Mouse (Mus musculus) stomach, postnatal 0 days (tissue): Measurements from ENCODE around the gene Gm19426. TPM values are rescaled to one million over a fixed set of nuclear protein-coding genes. Genes with fewer than 3 reads are reported as not detected.

ENCODE experiments used
- ATAC-seq: fragments of 200-750 bp; cut with Nextera tagmentation; 2 replicates; pipeline ENCODE4 v1.8.0; 2017; ENCODE audit not compliant: low FRiP score, low TSS enrichment
- DNase-seq: peaks from one replicate; pipeline ENCODE4 v3.0.0-alpha.2; 2016; ENCODE audit warnings: low spot score
- H3K27ac ChIP-seq: fragments of 300-500 bp; sonication (generic); replicated peaks from 2 replicates; pipeline ENCODE4 v1.5.1; 2014; ENCODE audit warnings: mild to moderate bottlenecking, control low read depth
- H3K27me3 ChIP-seq: fragments of 300-500 bp; sonication (generic); 2 replicates; pipeline ENCODE4 v1.6.1; 2014; ENCODE audit warnings: low read length; ENCODE audit not compliant: control insufficient read depth, insufficient read depth
- H3K36me3 ChIP-seq: fragments of 300-500 bp; sonication (generic); 2 replicates; pipeline ENCODE4 v1.6.1; 2014; ENCODE audit warnings: low read length, mixed read lengths; ENCODE audit not compliant: control insufficient read depth, insufficient read depth
- H3K4me1 ChIP-seq: fragments of 300-500 bp; sonication (generic); replicated peaks from 2 replicates; pipeline ENCODE4 v1.6.1; 2014; ENCODE audit warnings: antibody characterized with exemption; ENCODE audit not compliant: control insufficient read depth, insufficient read depth
- H3K4me2 ChIP-seq: fragments of 300-500 bp; sonication (generic); replicated peaks from 2 replicates; pipeline ENCODE4 v1.6.1; 2014; ENCODE audit warnings: low read depth, mild to moderate bottlenecking, control low read depth, moderate library complexity
- H3K4me3 ChIP-seq: fragments of 300-500 bp; sonication (generic); 2 replicates; pipeline ENCODE4 v1.5.1; 2014; ENCODE audit warnings: low read depth, low read length, control low read depth
- H3K9ac ChIP-seq: fragments of 300-500 bp; sonication (generic); 2 replicates; pipeline ENCODE4 v1.6.1; 2014; ENCODE audit warnings: mild to moderate bottlenecking, low read length, control low read depth, mixed read lengths
- H3K9me3 ChIP-seq: fragments of 300-500 bp; sonication (generic); 2 replicates; pipeline ENCODE4 v1.6.1; 2016; ENCODE audit warnings: low read length; ENCODE audit not compliant: control insufficient read depth
- CTCF ChIP-seq: IDR thresholded peaks from 2 replicates; pipeline ENCODE4 v1.5.1; 2016; ENCODE audit warnings: antibody characterized with exemption, low read depth, mild to moderate bottlenecking, moderate library complexity
- EP300 ChIP-seq: optimal IDR thresholded peaks from 2 replicates; pipeline ENCODE3; 2016; ENCODE audit warnings: antibody characterized with exemption
- WGBS: fragments of 180-500 bp; shearing (Covaris S2); extraction: QIAGEN DNeasy Blood & Tissue Kit; methylation state at CpG from one replicate; pipeline ENCODE4 v1.1.7; 2014; 5-methylcytosine and 5-hydroxymethylcytosine counted together
- polyA plus RNA-seq: library from polyadenylated mRNA; unstranded; fragments of >200 nt; fragmentation: Nextera tagmentation; extraction: Ambion mirVana; gene quantifications from 2 replicates; pipeline ENCODE4 v1.2.1, GENCODE M21; 2015

Gm19426 gene
- polyA plus RNA-seq, 1 experiment from 2014 or later, result 3.8 TPM

GRCm38 (mm10) chr2:84744126-84744525 lies 671 bp upstream of the Gm19426 start:
- 2% methylated on average over 10 of the region's 10 CpGs for WGBS
- TF ChIP-seq CTCF (no peak), EP300 (no peak)
- peak overlapping the region; percentile 97 for H3K27ac ChIP-seq
- H3K27me3 ChIP-seq, result no peaks in the 10 kb centered on the region
- no peaks in the 10 kb centered on the region for H3K9me3 ChIP-seq
- peaks cover 8% of the 10 kb centered on the region for H3K4me1 ChIP-seq
- H3K4me2 ChIP-seq, result peak overlapping the region; percentile 91
- H3K36me3 ChIP-seq, result no peaks in the 10 kb centered on the region
- peak overlapping the region; percentile 85 for H3K4me3 ChIP-seq
- peak; percentile 64 for ATAC-seq
- H3K9ac ChIP-seq, result peak overlapping the region; percentile 92
- peak; percentile 49 for DNase-seq

- Histone ChIP-seq H3K4me2 (peak overlapping the region; percentile 91), H3K9me3 (no peaks in the 10 kb centered on the region), H3K27me3 (no peaks in the 10 kb centered on the region), H3K9ac (peak overlapping the region; percentile 92), H3K36me3 (no peaks in the 10 kb centered on the region), H3K27ac (peak overlapping the region; percentile 97), H3K4me3 (peak overlapping the region; percentile 85), H3K4me1 (peaks cover 10% of the 10 kb centered on the region)
- ATAC-seq (peak; percentile 26; the same call in 1 of the 2 replicates), DNase-seq (peak; percentile 45)
- WGBS, result under 1% methylated on average over 24 of the region's 26 CpGs
- TF ChIP-seq CTCF (no peak), EP300 (no peak)
These were observed 788 bp downstream of the Gm19426 start for GRCm38 (mm10) chr2:84742451-84743283.

- DNase-seq, result peak; percentile 49
- peak overlapping the region; percentile 92 for H3K9ac ChIP-seq
- H3K36me3 ChIP-seq, result no peaks in the 10 kb centered on the region
- H3K4me2 ChIP-seq, result peak overlapping the region; percentile 91
- peaks cover 10% of the 10 kb centered on the region for H3K4me1 ChIP-seq
- ATAC-seq, result no peak
- TF ChIP-seq EP300 (no peak), CTCF (no peak)
- H3K27me3 ChIP-seq, result no peaks in the 10 kb centered on the region
- WGBS, result 3% methylated on average over 5 of the region's 5 CpGs
- peak overlapping the region; percentile 97 for H3K27ac ChIP-seq
- peak overlapping the region; percentile 85 for H3K4me3 ChIP-seq
- H3K9me3 ChIP-seq, result no peaks in the 10 kb centered on the region
These were observed 1.5 kb downstream of the Gm19426 start for GRCm38 (mm10) chr2:84741841-84742450.

- no peak overlapping the region for H3K27ac ChIP-seq
- 59% methylated on average over 15 of the region's 15 CpGs for WGBS
- peaks cover 13% of the 10 kb centered on the region for H3K4me1 ChIP-seq
- DNase-seq (peak; percentile 26), ATAC-seq (no peak)
- H3K4me2 ChIP-seq, result 0 out of 2 replicates have a peak overlapping the region, but pooled peaks have one; percentile 8
- no peaks in the 10 kb centered on the region for H3K36me3 ChIP-seq
- H3K9ac ChIP-seq, result no peak overlapping the region
- H3K4me3 ChIP-seq, result no peak overlapping the region
- H3K9me3 ChIP-seq, result no peaks in the 10 kb centered on the region
- no peaks in the 10 kb centered on the region for H3K27me3 ChIP-seq
- TF ChIP-seq CTCF (peak; percentile 68), EP300 (no peak)
These were observed 2.7 kb downstream of the Gm19426 start for GRCm38 (mm10) chr2:84740608-84741333.

- DNase-seq (peak; percentile 64), ATAC-seq (0 out of 2 replicates have a peak, but pooled peaks have one; percentile 30)
- Histone ChIP-seq H3K4me3 (peak overlapping the region; percentile 19), H3K36me3 (no peaks in the 10 kb centered on the region), H3K27ac (no peak overlapping the region; the same call in 1 of the 2 replicates), H3K9ac (0 out of 2 replicates have a peak overlapping the region, but pooled peaks have one; percentile 27), H3K4me2 (peak overlapping the region; percentile 49), H3K4me1 (peaks cover 13% of the 10 kb centered on the region), H3K9me3 (no peaks in the 10 kb centered on the region), H3K27me3 (0 out of 2 replicates have a peak, but pooled peaks cover 2% of the 10 kb centered on the region)
- WGBS, result 1% methylated on average over 12 of the region's 12 CpGs
- TF ChIP-seq EP300 (no peak), CTCF (peak; percentile 81)
These were observed 5.1 kb downstream of the Gm19426 start for GRCm38 (mm10) chr2:84738271-84738911.
